Mouse (Mus musculus): Measurements from ENCODE around the gene St5.

Gene St5

GRCm38 (mm10) chr7:109480765-109481197, 222.6 kb downstream of the St5 start:
- DNase-seq (ENCODE audit: low spot score): peak; percentile 46

- DNase-seq (ENCODE audit: low spot score): no peak
Observed at GRCm38 (mm10) chr7:109477926-109478325, 225.5 kb downstream of the St5 start.
